Mouse (Mus musculus) liver, embryonic 15.5 days (tissue): ENCODE measurements around the gene Anxa4. TPM values are rescaled to one million over a fixed set of nuclear protein-coding genes. Genes with fewer than 3 reads are reported as not detected.

Experiments used
- ATAC-seq: fragments of 200-750 bp; cut with Nextera tagmentation; 2 replicates; pipeline ENCODE4 v1.8.0; 2017; ENCODE audit warnings: moderate number of reproducible peaks, mild to moderate bottlenecking, moderate library complexity; ENCODE audit not compliant: insufficient read depth
- H3K27ac ChIP-seq: fragments of 300-500 bp; sonication (generic); replicated peaks from 2 replicates; pipeline ENCODE4 v1.5.1; 2015; ENCODE audit warnings: mild to moderate bottlenecking, inconsistent platforms
- H3K27me3 ChIP-seq: fragments of 300-500 bp; sonication (generic); 2 replicates; pipeline ENCODE4 v1.6.1; 2015; ENCODE audit warnings: mild to moderate bottlenecking, inconsistent platforms
- H3K36me3 ChIP-seq: fragments of 300-500 bp; sonication (generic); replicated peaks from 2 replicates; pipeline ENCODE4 v1.6.1; 2015; ENCODE audit warnings: moderate library complexity, mild to moderate bottlenecking, inconsistent platforms
- H3K4me1 ChIP-seq: fragments of 300-500 bp; sonication (generic); replicated peaks from 2 replicates; pipeline ENCODE4 v1.6.1; 2015; ENCODE audit warnings: inconsistent platforms
- H3K4me2 ChIP-seq: fragments of 300-500 bp; sonication (generic); 2 replicates; pipeline ENCODE4 v1.6.1; 2015; ENCODE audit warnings: moderate library complexity, mild to moderate bottlenecking, inconsistent platforms
- H3K4me3 ChIP-seq: fragments of 300-500 bp; sonication (generic); replicated peaks from 2 replicates; pipeline ENCODE4 v1.5.1; 2015; ENCODE audit warnings: mild to moderate bottlenecking, inconsistent platforms
- H3K9ac ChIP-seq: fragments of 300-500 bp; sonication (generic); 2 replicates; pipeline ENCODE4 v1.6.1; 2015; ENCODE audit warnings: moderate library complexity, mild to moderate bottlenecking, inconsistent platforms
- H3K9me3 ChIP-seq: fragments of 300-500 bp; sonication (generic); replicated peaks from 2 replicates; pipeline ENCODE4 v1.6.1; 2016; ENCODE audit warnings: inconsistent platforms
- WGBS: fragments of 180-500 bp; shearing (Covaris S2); methylation state at CpG from one replicate; pipeline ENCODE4 v1.1.7; 2015; ENCODE audit warnings: mixed read lengths; ENCODE audit not compliant: insufficient replicate concordance; 5-methylcytosine and 5-hydroxymethylcytosine counted together
- polyA plus RNA-seq: library from polyadenylated mRNA; unstranded; fragments of >200 nt; fragmentation: Nextera tagmentation; extraction: Ambion mirVana; gene quantifications from 2 replicates; pipeline ENCODE4 v1.2.1, GENCODE M21; 2015

The Anxa4 gene
- polyA plus RNA-seq, 1 experiment from 2014 or later, result 36.9 TPM

DNA sequence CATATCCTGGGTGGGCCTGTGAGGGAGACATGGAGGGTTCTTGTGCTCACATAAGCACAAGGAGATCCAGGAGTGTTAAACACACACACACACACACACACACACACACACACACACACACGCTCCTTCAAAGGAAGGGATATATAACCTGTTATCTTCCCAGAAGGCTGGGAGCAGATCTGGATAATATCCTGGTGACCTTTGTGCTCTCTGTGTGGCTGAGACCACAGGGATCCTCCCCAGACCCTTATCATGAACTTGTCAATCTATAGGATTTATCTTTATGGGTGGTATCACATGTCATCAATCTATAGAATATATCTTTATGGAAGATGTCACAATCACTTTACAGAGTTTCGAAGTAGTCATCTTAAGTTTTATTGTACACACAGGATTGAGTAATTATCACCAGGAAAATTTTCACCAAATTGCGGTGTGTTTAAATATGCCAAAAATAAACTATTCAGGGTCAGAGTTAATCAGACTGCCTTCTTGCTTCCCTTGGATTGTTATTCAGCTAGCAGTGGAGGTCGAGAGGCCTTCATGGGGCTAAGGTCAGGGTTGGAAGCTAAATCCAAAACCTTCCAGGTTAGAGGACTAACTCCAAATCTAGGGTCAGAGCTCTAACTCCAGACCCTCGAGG lies 40.4 kb downstream of the Anxa4 start:
- Histone ChIP-seq H3K27ac (no peak overlapping the region), H3K9ac (no peak overlapping the region), H3K9me3 (no peaks in the 10 kb centered on the region), H3K27me3 (no peaks in the 10 kb centered on the region), H3K36me3 (peaks cover 30% of the 10 kb centered on the region), H3K4me3 (no peak overlapping the region), H3K4me2 (no peak overlapping the region), H3K4me1 (0 out of 2 replicates have a peak, but pooled peaks cover 5% of the 10 kb centered on the region)
- ATAC-seq, result no peak
- WGBS, result 64% methylated on average over 5 of the region's 5 CpGs

DNA sequence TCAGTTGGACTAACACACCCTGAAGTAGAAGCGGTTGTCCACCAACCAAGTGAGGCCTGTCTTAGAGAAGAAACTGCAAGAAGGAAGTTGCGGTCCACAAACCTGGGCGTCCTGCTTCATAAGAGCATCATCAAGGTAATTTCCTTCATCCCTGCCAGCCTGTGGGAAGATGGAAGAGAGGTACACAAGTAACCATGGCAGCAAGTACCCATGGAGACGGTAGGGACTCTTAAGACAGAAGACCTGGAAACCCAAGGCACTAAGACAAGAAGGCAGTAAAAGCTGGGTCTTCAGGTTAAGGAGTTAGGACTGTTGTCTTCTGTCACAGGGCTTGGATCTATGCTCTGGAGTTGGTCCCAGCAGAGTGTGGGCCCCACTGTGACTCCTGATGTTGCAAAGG lies 42.4 kb downstream of the Anxa4 start:
- H3K27me3 ChIP-seq, result no peaks in the 10 kb centered on the region
- WGBS, result 75% methylated on average over 4 of the region's 4 CpGs

DNA sequence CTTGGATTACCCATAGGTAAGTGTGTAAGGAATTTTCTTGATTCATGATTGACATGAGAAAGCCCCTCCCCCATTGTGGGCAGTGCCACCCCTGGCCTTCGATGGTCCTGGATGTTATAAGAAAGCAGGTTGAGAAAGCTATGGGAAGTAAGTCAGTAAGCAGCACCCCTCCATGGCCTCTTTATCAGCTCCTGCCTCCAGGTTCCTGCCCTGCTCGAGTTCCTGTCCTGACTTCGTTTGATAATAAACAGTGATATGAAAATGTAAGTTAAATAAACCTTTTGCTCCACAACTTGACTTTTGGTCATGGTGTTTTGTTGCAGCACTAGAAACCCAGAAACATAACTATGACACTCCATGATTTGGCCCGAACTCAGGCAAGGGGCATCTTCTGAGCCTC lies 43.6 kb downstream of the Anxa4 start:
- 0 out of 2 replicates have a peak, but pooled peaks cover 5% of the 10 kb centered on the region for H3K4me1 ChIP-seq
- WGBS, result 30% methylated on average over 4 of the region's 4 CpGs
- H3K27me3 ChIP-seq, result no peaks in the 10 kb centered on the region
- H3K4me2 ChIP-seq, result no peak overlapping the region
- H3K27ac ChIP-seq, result no peak overlapping the region
- no peak overlapping the region for H3K4me3 ChIP-seq
- H3K36me3 ChIP-seq, result peaks cover 24% of the 10 kb centered on the region
- ATAC-seq, result no peak
- H3K9me3 ChIP-seq, result no peaks in the 10 kb centered on the region
- H3K9ac ChIP-seq, result no peak overlapping the region

More for the DNA sequence above, 42.4 kb downstream of the Anxa4 start:
- H3K4me1 ChIP-seq, result 0 out of 2 replicates have a peak, but pooled peaks cover 5% of the 10 kb centered on the region
- H3K27ac ChIP-seq, result no peak overlapping the region
- H3K4me3 ChIP-seq, result no peak overlapping the region
- no peak for ATAC-seq
- H3K9ac ChIP-seq, result no peak overlapping the region
- peaks cover 29% of the 10 kb centered on the region for H3K36me3 ChIP-seq
- no peaks in the 10 kb centered on the region for H3K9me3 ChIP-seq
- no peak overlapping the region for H3K4me2 ChIP-seq

DNA sequence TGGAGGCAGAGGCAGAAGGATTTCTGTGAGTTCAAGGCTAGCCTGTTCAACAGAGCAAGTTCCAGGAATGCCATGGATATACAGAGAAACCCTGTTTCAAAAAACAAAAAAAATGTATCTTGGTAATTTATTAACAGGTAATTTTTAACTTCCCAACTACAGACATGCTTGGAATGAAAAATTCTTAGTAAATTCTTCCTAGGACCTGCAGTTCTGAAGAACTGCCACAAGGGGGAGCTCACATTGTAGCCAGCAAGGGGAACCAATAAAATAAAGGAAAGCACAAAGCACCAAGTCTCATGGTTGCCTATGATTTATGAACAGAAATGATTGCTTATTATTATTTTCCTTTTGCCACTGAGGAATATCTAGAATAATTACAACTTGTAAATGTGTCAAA lies 46.2 kb downstream of the Anxa4 start:
- no peaks in the 10 kb centered on the region for H3K9me3 ChIP-seq
- H3K4me2 ChIP-seq, result no peak overlapping the region
- no peak for ATAC-seq
- no peak overlapping the region for H3K4me3 ChIP-seq
- no peak overlapping the region for H3K9ac ChIP-seq
- H3K4me1 ChIP-seq, result 0 out of 2 replicates have a peak, but pooled peaks cover 5% of the 10 kb centered on the region
- H3K27ac ChIP-seq, result no peak overlapping the region
- no peaks in the 10 kb centered on the region for H3K27me3 ChIP-seq
- H3K36me3 ChIP-seq, result peaks cover 15% of the 10 kb centered on the region

DNA sequence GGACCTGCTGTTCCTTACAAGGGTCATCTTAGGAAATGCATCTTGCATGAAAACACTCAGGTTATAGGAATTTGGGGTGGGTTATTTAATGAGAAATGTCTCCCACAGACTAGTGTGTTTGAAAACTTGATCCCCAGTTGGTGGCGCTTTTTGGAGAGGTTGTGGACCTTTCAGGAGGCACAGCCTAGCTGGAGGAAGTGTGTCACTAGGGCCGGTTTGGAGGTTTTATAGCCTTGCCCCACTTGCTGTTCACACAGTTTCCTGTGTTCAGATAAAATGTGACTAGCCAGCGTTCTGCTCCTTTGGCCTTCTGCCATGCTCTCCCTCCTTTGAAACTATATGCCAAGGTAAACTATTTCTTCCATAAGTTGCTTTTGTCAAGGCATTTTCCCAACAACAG lies 52.7 kb downstream of the Anxa4 start:
- Histone ChIP-seq H3K9me3 (no peaks in the 10 kb centered on the region), H3K36me3 (peaks cover 20% of the 10 kb centered on the region), H3K4me1 (peaks cover 7% of the 10 kb centered on the region), H3K4me2 (no peak overlapping the region), H3K27ac (no peak overlapping the region), H3K4me3 (no peak overlapping the region), H3K27me3 (no peaks in the 10 kb centered on the region), H3K9ac (no peak overlapping the region)
- 35% methylated on average over 3 of the region's 3 CpGs for WGBS
- ATAC-seq, result no peak

DNA sequence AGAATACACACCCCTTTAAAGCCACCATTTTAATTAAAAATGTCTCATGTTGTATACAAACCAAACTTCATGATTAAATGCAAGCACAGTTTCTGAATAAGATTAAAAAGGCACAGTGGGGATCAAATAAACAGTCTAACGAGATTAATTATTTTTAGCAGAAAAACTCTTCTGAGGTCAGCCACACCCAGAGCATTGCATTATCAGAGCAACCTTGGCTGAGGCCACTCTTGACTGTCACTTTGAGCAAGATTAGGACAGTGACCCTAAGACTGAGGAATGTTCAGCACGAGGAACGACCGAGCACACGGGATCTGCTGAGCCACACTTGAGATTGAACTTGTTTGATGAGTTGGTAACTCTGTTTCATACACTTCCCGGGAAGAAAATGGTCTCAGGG lies 56.6 kb downstream of the Anxa4 start:
- Histone ChIP-seq H3K27ac (no peak overlapping the region), H3K27me3 (no peaks in the 10 kb centered on the region), H3K4me3 (no peak overlapping the region), H3K4me1 (peaks cover 23% of the 10 kb centered on the region), H3K9me3 (no peaks in the 10 kb centered on the region), H3K9ac (no peak overlapping the region), H3K36me3 (peaks cover 11% of the 10 kb centered on the region; the same call in 1 of the 2 replicates), H3K4me2 (no peak overlapping the region)
- WGBS, result 26% methylated on average over 6 of the region's 6 CpGs
- no peak for ATAC-seq

DNA sequence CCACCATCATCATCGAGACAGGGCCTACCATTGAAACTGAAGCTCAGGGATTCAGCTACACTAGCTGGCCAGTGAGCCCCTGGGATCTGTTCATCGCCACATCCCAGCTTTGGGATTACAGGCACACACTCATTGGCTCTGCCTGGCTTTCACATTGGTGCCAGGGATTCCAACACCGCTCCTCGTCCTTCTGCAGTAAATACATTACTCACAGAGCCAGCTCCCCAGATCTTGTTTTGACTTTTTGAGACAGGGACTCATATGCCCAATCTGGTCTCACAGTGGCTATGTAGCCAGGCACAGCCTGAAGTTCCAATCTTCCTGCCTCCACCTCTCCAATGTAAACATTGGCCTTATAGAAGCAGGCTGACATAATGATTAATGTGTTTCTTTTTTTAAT lies 57.1 kb downstream of the Anxa4 start:
- Histone ChIP-seq H3K27me3 (no peaks in the 10 kb centered on the region), H3K27ac (no peak overlapping the region), H3K4me1 (peaks cover 24% of the 10 kb centered on the region), H3K9me3 (no peaks in the 10 kb centered on the region), H3K36me3 (0 out of 2 replicates have a peak, but pooled peaks cover 7% of the 10 kb centered on the region), H3K4me2 (no peak overlapping the region), H3K9ac (no peak overlapping the region), H3K4me3 (no peak overlapping the region)
- no peak for ATAC-seq
- WGBS, result 80% methylated on average over 4 of the region's 4 CpGs

DNA sequence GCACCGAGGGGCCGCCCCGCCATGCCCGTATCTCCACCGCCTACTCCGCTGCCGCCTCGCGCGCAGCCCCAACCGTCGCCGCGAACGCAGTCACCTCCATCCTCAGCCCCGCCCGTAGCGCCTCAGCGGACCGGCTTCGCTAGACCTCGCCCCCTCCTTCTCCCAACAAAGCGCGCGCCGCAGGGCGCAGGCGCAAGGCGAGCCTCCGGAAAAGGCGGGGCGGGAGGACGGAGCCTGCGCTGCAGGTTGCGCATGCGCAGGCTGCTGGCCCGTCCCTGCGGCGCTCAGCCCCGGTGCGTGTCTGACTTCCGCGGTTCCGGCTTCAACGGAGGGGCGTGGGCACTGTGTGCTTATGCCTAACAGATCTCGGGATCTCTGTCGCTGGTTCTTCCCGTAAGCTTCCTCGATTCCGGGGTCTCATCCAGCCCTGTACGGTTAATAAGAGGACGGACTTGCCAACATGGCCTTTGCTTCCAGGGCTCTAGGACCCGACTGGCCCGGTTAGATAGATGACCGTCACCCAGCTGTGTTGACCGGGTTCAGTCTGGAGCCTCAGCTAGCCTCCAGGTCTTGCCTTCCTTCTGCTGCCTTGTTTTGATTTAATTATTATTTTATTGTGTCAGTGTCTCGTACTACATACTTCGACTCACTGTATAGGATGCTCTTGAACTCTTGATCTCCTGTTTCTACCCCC lies 60.1 kb downstream of the Anxa4 start, which contains the start of gene Gmcl1:
Gene Gmcl1 (minus strand): TSS at position 201 of the 694 bp plus-strand sequence.
- peak within 1 kb of the TSS; percentile 81 for H3K9ac ChIP-seq
- peaks cover 28% of the 10 kb centered on the region for H3K4me1 ChIP-seq
- peak; percentile 97 for ATAC-seq
- H3K27me3 ChIP-seq, result no peaks in the 10 kb centered on the region
- H3K9me3 ChIP-seq, result no peaks in the 10 kb centered on the region
- H3K4me2 ChIP-seq, result peak within 1 kb of the TSS; percentile 100
- WGBS, result under 1% methylated on average over 58 of the region's 59 CpGs
- H3K27ac ChIP-seq, result peak within 1 kb of the TSS; percentile 91
- H3K4me3 ChIP-seq, result peak within 1 kb of the TSS; percentile 81
- no peaks in the 10 kb centered on the region for H3K36me3 ChIP-seq

DNA sequence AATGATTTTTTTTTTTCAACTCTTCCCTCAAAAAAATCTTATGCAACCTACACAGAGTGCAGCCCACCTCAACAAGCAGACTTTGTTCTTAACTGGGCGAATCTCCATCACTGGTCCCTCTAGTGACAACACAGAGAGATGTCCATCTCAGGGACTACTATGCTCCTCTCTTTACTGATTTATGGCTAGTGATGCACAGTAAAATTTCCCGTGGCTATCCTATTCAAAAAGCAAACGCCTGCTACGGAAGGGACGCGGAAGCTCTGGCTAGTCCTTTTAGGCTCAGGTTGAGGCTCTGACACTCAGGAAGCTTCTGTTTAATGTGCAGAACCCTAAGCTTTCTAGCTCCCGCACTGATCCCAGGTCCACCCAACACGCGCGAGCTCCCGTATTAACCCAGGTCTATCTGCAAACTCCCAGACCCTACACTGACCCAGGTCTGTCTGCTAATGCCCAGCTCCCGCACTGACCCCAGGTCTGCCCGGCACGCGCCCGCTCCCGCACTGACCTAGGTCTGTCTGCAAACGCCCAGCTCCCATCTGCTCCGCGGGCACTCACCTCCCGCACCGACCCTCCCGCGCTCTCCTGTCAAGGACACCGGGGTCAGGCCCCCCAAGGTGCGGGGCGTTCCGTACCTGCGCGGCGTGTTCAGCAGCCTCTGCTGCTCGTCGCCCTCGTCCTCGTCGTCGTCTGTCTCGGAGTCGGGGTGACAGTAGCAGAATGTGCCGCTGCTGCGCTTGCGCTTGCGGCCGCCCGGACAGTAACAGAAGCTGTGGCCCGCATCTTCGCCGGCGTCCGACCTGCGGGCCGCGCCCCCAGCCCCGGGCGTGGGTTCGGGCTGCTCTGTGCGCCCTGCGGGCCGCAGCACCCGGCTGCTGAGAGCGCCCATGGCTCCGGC lies 60.9 kb downstream of the Anxa4 start:
- H3K4me1 ChIP-seq, result peaks cover 28% of the 10 kb centered on the region
- peak overlapping the region; percentile 81 for H3K4me3 ChIP-seq
- no peaks in the 10 kb centered on the region for H3K36me3 ChIP-seq
- WGBS, result 1% methylated on average over 62 of the region's 62 CpGs
- peak overlapping the region; percentile 81 for H3K9ac ChIP-seq
- peak; percentile 40 for ATAC-seq
- H3K4me2 ChIP-seq, result peak overlapping the region; percentile 100
- H3K9me3 ChIP-seq, result no peaks in the 10 kb centered on the region
- H3K27ac ChIP-seq, result peak overlapping the region; percentile 91
- H3K27me3 ChIP-seq, result no peaks in the 10 kb centered on the region

DNA sequence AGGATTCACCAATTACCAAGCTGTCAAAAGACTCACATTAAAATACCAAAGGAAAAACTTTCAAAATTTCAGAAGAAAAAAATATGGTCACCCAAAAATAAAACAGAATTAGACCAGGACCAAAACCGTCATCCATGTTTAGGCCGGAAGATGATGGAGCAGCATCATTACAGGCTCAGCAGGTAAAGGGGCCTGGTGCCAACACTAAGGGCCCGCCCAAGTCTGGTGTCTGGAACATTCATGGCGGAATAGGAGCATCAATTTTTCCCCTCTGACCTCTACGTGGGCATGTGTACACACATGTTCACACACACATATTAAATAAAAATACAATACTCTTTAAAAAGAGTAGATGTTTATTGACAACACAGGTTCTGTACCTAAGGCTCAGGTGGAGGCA lies 64.7 kb downstream of the Anxa4 start:
- H3K9ac ChIP-seq, result no peak overlapping the region
- 75% methylated on average over 5 of the region's 5 CpGs for WGBS
- ATAC-seq, result no peak

DNA sequence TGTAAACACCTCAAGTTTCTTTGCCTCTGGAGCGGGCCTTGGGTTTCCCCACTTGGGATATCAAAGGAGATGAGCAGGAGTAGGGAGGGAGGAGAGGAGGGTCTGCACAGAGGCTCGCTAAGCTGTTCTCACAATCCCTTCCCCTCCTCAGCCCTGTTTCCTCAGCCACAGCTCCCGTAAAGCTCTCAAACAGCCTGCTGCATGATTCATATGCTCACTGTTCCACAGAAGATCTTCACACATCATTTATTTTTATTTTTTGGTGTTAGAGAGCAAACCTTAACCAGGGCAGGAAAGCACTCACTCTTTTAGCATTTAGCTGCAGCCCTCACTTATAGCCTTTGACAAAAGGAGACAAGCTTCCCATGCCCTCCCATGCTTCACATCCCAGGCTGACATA lies 71.4 kb downstream of the Anxa4 start:
- Histone ChIP-seq H3K4me1 (no peaks in the 10 kb centered on the region), H3K27me3 (no peaks in the 10 kb centered on the region), H3K27ac (no peak overlapping the region), H3K4me2 (no peak overlapping the region), H3K9me3 (no peaks in the 10 kb centered on the region), H3K9ac (no peak overlapping the region), H3K36me3 (peaks cover 15% of the 10 kb centered on the region; the same call in 1 of the 2 replicates), H3K4me3 (no peak overlapping the region)
- ATAC-seq, result no peak
- 66% methylated on average over 3 of the region's 3 CpGs for WGBS

More for the DNA sequence above, 64.7 kb downstream of the Anxa4 start:
- Histone ChIP-seq H3K4me3 (no peak overlapping the region), H3K4me2 (no peak overlapping the region), H3K27me3 (no peaks in the 10 kb centered on the region), H3K36me3 (peaks cover 3% of the 10 kb centered on the region; the same call in 1 of the 2 replicates), H3K4me1 (peaks cover 15% of the 10 kb centered on the region), H3K27ac (no peak overlapping the region), H3K9me3 (no peaks in the 10 kb centered on the region)
